Mouse (Mus musculus) lung, postnatal 0 days (tissue): ENCODE results near the gene Pgm5.

ENCODE experiments used
- CTCF ChIP-seq: IDR thresholded peaks from 2 replicates; pipeline ENCODE4 v1.5.1; 2016; ENCODE audit warnings: antibody characterized with exemption, mild to moderate bottlenecking
- EP300 ChIP-seq: IDR thresholded peaks from 2 replicates; pipeline ENCODE4 v1.6.1; 2016; ENCODE audit warnings: antibody characterized with exemption, mild to moderate bottlenecking, control low read depth

DNA sequence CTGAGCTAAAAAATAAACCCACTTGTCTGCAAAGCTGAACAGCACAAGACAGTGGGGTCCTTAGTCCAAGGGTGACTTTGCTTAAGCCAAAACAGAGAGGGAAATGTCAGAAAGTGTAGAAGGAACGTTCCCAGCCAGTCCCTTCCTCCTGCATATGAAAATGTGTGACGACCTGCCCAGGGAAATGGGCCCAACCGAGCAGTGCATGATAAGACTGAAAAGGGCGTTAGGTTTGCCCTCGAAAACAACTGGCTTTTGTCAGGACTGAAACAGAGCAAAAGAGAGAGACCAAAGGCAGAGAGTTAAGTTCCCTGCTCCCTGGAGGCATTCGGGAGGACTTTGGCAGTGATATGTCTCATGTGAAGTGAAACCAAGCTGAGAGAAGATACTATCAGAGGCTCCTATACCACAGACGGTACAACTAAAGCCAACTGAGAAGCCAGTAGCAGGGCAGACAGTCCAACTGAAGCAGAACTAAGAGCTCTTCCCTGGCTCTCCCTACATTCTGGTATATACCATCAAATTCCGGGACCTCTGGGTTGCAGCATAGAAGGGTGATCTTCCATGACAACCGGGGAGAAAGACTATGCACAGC is 68.0 kb downstream of the Pgm5 start:
- no peak for TF ChIP-seq CTCF
- no peak for TF ChIP-seq EP300
